Mouse (Mus musculus) thymus, postnatal 25 days (tissue): ENCODE measurements around the gene Syt3.

Source experiments
- DNase-seq: peaks from one replicate; pipeline ENCODE4 v3.0.0; 2022

Syt3 gene

GRCm38 (mm10) chr7:44427666-44428065 is 43.8 kb downstream of the Syt3 start:
- no peak for DNase-seq

- DNase-seq: no peak
Observed at GRCm38 (mm10) chr7:44428171-44428950, 44.5 kb downstream of the Syt3 start.

GRCm38 (mm10) chr7:44428968-44429521 is 45.1 kb downstream of the Syt3 start, which contains the start of gene Lrrc4b:
Lrrc4b (plus strand) TSS chr7:44429018.
- no peak for DNase-seq

DNA sequence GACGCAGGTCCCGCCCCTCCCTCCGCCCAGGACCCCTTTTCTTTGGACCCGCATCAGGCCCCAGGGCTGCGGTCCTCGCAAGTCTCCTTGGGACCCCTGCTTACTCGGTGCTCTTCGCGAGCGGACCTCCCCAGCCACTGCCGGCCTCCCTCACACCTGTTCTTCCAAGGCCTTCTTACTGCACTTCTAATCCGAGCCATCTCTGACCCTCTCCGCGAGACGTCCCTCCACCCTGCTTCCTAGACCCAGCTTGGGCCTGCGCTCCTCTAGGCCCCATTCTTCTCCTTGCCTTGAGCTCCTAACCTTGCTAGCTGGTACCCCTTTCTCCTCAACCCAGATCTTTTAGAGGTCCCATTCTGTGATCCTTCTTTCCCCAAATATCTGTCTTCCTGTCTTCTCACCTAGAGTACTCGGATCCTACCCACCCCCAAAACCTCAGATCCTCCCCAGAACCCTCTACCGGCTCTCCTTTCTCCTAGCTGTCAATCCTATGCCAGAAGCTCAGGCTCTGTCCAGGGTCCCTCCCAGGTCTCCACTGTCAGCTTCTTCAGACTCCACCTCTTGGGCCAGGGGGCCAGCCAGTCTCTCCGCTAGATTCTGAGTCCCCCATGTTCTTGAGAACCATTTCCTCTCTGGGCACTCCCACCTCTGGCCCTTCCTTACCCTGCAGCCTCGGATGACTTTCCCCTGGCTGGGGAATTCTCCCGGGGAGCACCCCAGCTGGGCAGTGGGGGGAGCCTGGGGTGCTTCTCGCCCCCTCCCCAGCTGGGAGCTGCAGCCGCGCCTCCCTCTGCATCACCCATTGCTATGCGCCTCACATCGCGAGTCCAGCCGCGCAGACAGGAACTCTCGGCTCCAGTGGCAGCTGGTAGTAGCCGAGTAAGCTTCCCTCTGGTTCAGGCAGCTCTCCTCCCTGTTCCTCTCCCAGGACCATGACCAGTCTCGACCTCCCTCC is 45.9 kb downstream of the Syt3 start:
- no peak for DNase-seq

GRCm38 (mm10) chr7:44432550-44432949 is 48.6 kb downstream of the Syt3 start:
- DNase-seq: no peak

- no peak for DNase-seq
Observed at GRCm38 (mm10) chr7:44433371-44433770, 49.5 kb downstream of the Syt3 start.

DNA sequence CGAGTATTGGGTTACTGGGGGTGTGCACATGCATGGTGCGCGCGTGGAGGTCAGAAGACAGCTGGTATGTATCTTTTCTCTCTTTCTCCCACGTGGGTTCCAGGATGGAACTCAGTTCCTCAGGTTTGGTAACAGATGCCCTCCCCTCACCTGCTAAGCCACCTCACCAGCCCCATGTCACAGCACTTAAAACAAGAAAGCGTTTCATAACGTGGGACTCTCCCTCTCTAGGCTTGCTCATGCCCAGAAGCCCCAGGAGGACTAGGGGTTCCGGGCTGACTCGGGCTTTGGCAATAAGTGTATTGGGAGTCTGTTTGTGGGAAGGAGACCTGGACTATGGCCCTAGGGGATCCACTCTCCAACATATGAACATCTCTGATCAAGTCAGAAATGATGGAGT is 50.2 kb downstream of the Syt3 start:
- no peak for DNase-seq

DNA sequence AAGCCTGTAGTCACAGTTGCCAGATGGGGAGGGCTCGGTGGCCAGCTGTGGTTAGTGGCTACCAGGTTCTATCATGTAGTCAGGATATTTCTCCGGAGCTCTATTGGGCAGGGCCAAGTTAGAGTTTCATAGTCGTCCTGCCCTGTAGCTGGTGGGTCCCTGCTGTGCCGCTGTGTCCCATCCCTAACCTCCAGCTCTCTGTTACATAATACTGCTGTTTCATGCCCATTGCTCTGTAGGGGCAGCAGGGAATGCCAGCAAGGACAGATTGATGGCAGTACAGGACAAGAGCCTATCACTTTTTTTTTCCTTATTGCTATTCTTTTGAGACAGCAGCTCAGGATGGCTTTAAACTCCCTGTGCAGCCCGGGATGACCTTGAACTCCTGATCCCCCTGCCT is 51.9 kb downstream of the Syt3 start:
- DNase-seq: no peak

DNA sequence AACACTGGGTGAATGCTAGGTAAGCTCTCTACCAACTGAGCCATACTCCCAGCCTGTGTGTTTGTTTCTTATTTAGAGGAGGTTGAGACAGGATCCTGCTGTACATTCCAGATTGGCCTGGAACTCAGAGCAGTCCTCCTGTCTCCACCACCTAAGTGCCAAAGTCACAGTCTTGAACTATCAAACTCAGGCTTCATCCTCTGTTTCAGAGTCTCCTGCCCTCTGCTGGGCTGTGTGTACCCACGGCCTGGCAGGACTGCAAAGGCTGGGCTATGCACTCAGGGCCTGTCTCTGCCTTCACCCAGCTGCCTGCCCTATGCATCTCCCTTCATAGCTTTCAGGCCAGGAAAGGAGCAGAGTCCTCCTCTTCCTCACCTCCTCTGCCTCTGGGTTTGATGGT is 52.4 kb downstream of the Syt3 start:
- DNase-seq: no peak

DNA sequence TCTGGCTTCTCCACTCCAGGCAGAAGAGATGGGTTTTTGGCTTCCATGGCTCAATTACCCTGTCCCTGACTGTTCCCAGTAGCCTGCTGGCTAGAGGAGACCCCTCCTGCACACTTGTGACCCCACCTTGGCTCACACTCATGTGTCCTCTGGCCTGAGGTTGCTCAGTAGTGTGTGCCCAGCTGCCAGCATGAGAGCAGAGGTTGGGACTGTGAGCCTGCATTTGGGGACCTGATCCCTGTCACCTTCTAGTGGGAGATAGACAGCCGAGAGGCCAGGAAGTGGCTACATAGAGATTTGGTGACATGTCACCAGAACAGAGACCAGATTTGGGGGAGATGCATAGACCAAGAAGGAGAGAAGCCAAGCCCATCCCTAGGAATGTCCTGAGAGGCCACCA is 53.3 kb downstream of the Syt3 start:
- no peak for DNase-seq

GRCm38 (mm10) chr7:44437933-44438332 is 54.0 kb downstream of the Syt3 start:
- DNase-seq: no peak

DNA sequence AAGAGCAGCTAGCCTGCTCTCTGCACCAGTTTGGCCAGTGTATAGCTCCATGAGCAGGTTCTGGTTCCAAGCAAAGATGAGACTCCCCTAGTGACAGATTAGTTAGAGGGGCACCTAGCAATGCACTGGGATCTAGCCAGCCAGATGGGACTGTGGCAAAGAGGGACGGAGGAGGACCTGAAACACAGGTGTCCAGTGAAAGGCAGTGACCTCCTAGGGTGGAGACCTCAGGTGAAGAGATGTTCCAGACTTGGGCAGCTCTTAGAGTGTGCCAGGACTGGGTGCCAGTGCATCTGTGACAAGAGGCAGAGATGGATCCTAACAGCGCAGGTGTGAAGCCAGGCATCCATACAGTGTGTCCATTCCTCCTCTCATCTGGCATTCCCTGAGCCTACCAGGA is 55.8 kb downstream of the Syt3 start:
- DNase-seq: no peak

GRCm38 (mm10) chr7:44440479-44440878 is 56.6 kb downstream of the Syt3 start:
- DNase-seq: no peak

- no peak for DNase-seq
Observed at GRCm38 (mm10) chr7:44441180-44441579, 57.3 kb downstream of the Syt3 start.

DNA sequence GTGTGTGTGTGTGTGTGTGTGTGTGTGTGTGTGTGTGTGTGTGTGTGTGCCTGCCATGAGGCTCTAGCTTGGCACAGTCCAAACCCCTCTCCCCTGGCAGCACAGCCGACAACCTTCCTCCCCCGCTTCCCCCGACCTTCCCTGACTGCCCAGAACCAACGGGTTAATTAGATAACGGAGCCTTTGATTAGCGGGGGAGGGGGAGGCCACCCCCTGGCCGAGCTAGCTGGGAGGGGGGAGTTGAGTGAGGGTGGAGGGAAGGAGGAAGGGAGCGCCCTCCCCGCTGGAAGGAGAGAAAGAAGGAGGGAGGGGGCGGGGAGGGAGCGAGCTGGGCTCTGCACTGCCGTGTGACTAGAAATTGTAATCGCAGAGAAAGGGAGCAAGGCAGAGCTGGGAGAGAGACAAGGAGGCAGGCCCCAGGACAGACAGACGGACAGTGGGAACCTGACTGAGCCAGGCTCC is 57.8 kb downstream of the Syt3 start:
- no peak for DNase-seq

DNA sequence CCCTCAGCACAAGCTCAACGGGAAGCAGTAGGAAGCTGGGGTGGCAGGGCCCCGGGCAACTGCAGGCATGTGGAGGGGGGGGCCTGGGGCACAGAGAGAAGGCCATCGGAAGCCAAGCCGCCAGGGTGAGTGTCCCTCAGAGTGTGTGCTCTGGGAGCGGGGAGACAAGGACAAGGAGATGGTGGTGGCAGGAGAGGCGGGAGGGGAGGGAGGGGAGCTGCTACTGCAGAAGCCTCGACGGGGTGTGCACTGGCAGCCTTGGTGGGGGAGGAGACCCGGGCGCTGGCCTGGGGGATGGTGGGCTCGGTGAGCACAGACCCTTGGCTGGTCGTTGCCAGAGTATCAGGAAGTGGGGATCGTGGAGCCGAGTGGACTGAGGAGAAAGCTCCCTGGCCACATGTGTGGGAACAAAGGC is 58.5 kb downstream of the Syt3 start:
- DNase-seq: no peak

DNA sequence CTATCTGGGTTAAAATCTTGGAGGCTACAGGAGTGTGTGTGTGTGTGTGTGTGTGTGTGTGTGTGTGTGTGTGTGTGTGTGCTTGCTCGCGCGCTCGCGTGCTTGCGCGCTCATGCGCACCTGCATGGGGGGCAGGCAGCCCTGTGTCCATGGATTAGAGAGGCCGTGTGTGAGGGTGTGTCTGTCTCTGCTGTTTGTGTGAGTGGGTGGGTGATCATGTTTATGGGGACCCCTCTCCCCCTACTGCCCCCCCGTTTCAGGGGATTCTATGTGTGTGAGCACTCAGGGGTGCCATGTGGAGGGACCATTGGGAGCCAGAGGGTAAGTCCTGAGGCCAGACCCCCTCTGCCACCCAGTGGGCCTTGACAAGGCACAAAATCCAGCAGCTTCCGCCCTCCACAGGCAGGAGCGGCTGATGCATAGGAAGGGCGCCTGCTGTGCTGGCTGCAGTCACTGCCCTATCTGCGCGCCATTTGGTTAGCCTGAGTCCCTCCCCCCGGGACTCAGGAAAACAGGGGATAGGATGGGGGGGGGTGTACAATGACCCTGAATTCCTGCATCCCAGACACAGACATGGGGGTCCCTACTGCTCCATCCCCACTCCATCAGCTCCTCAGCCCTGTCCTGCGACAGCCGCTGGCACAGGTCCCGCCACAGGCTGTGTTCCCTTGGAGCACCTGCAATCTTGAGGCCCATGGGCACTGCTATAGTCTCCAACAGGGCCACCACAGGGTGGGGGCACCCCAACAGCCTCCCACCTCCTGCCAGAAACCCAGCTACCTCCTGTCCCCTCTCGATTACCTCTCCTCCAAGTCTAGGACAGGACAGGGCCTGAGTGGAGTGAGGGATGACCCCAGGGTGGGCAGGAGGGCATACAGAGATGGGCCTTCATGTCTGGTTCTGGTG is 59.6 kb downstream of the Syt3 start:
- DNase-seq: no peak

DNA sequence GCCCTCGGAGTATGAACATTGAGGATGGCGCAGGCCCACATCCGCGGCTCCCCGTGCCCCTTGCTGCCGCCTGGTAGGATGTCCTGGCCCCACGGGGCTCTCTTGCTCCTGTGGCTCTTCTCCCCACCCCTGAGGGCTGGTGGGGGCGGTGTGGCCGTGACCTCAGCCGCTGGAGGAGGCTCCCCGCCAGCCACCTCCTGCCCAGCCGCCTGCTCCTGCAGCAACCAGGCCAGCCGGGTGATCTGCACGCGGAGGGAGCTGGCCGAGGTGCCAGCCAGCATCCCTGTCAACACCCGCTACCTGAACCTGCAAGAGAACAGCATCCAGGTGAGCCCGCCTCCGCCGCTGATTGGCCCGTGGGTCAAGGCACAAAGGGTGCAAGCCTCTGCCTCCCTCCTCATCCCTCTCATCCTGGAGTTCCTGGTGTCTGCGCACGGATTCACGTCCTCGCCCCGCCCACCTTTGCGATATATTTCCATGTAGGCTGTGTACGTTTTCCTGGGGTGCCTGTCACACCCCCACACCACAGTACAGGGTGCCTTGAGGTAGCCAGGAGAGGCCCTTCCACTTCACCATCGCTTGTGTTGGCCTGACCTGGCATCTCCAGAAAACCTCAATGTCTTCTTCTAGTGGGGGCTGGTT is 61.1 kb downstream of the Syt3 start:
- DNase-seq: no peak

DNA sequence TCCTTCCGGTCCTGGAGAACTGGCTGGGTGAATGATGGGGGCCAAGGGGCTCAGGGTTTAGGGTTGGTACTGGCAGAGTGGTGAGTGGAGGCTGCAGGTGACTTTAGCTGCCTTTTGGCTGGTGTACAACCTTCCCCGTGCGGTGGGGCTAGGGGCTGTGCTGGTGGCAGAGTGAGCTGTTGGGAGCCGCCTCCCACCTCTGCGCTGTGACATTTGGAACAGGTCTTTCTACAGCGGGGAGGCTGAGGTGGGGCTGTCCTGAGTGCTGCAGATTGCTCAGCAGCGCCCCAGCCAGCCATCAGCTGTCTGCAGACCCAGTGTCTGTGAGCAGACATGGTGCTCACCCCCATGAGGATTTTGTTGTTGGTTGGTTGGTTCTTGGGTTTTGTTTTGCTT is 61.6 kb downstream of the Syt3 start:
- DNase-seq: no peak

GRCm38 (mm10) chr7:44446070-44446855 is 62.4 kb downstream of the Syt3 start:
- no peak for DNase-seq
